Mouse (Mus musculus): ENCODE measurements around the gene Mob3c.

Gene Mob3c

GRCm38 (mm10) chr4:115835576-115835975 lies 7.7 kb downstream of the Mob3c start:
- DNase-seq (ENCODE audit: low spot score): no peak

- DNase-seq (ENCODE audit: low spot score): no peak
Observed at GRCm38 (mm10) chr4:115838196-115838595, 10.3 kb downstream of the Mob3c start.

GRCm38 (mm10) chr4:115838696-115839641 lies 11.1 kb downstream of the Mob3c start, which contains the start of gene Mknk1:
Gene Mknk1, plus strand, starts transcription at chr4:115839198.
- peak; percentile 98 for DNase-seq (ENCODE audit: low spot score)

GRCm38 (mm10) chr4:115839956-115840355 lies 12.1 kb downstream of the Mob3c start:
- DNase-seq (ENCODE audit: low spot score): no peak

- no peak for DNase-seq (ENCODE audit: low spot score)
Observed at GRCm38 (mm10) chr4:115840842-115841241, 12.9 kb downstream of the Mob3c start.

GRCm38 (mm10) chr4:115846656-115847055 lies 18.8 kb downstream of the Mob3c start:
- no peak for DNase-seq (ENCODE audit: low spot score)

GRCm38 (mm10) chr4:115847377-115847776 lies 19.5 kb downstream of the Mob3c start:
- no peak for DNase-seq (ENCODE audit: low spot score)

GRCm38 (mm10) chr4:115848083-115848482 lies 20.2 kb downstream of the Mob3c start:
- no peak for DNase-seq (ENCODE audit: low spot score)

- DNase-seq (ENCODE audit: low spot score): no peak
Observed at GRCm38 (mm10) chr4:115848990-115849677, 21.2 kb downstream of the Mob3c start.

- no peak for DNase-seq (ENCODE audit: low spot score)
Observed at GRCm38 (mm10) chr4:115850111-115850510, 22.2 kb downstream of the Mob3c start.

- peak; percentile 22 for DNase-seq (ENCODE audit: low spot score)
Observed at GRCm38 (mm10) chr4:115850631-115851030, 22.7 kb downstream of the Mob3c start.

- DNase-seq (ENCODE audit: low spot score): no peak
Observed at GRCm38 (mm10) chr4:115851569-115851968, 23.7 kb downstream of the Mob3c start.

GRCm38 (mm10) chr4:115855100-115855499 lies 27.2 kb downstream of the Mob3c start:
- DNase-seq (ENCODE audit: low spot score): no peak

GRCm38 (mm10) chr4:115855609-115856008 lies 27.7 kb downstream of the Mob3c start:
- no peak for DNase-seq (ENCODE audit: low spot score)

GRCm38 (mm10) chr4:115856282-115856681 lies 28.4 kb downstream of the Mob3c start:
- no peak for DNase-seq (ENCODE audit: low spot score)

- DNase-seq (ENCODE audit: low spot score): no peak
Observed at GRCm38 (mm10) chr4:115857293-115857883, 29.5 kb downstream of the Mob3c start.

GRCm38 (mm10) chr4:115863352-115863751 lies 35.5 kb downstream of the Mob3c start:
- no peak for DNase-seq (ENCODE audit: low spot score)

GRCm38 (mm10) chr4:115863880-115864279 lies 36.0 kb downstream of the Mob3c start:
- peak; percentile 65 for DNase-seq (ENCODE audit: low spot score)

GRCm38 (mm10) chr4:115869512-115870210 lies 41.8 kb downstream of the Mob3c start:
- DNase-seq (ENCODE audit: low spot score): no peak

- DNase-seq (ENCODE audit: low spot score): no peak
Observed at GRCm38 (mm10) chr4:115873231-115873630, 45.3 kb downstream of the Mob3c start.

- peak; percentile 75 for DNase-seq (ENCODE audit: low spot score)
Observed at GRCm38 (mm10) chr4:115878216-115878678, 50.4 kb downstream of the Mob3c start.

GRCm38 (mm10) chr4:115878828-115879227 lies 50.9 kb downstream of the Mob3c start:
- no peak for DNase-seq (ENCODE audit: low spot score)
